Mouse (Mus musculus): ENCODE data around the gene Pafah1b3. TPM values are rescaled to one million over a fixed set of nuclear protein-coding genes. Genes with fewer than 3 reads are reported as not detected.
A peak's percentile ranks its signal among the peaks of the same experiment; 100 is the strongest.

Pafah1b3 gene
- polyA plus RNA-seq, 1 experiment from 2014 or later, result 679 TPM

GRCm38 (mm10) chr7:25301063-25301462, 3.3 kb upstream of the Pafah1b3 start, which contains the start of gene Prr19:
Prr19 (plus strand) TSS chr7:25301411.
- no peak within 1 kb of the TSS for H3K4me3 ChIP-seq
- WGBS, result 51% methylated on average over 19 of the region's 19 CpGs
- H3K4me2 ChIP-seq, result peak within 1 kb of the TSS; percentile 20
- no peaks in the 10 kb centered on the region for H3K9me3 ChIP-seq
- H3K27me3 ChIP-seq (replicated peaks), result no peaks in the 10 kb centered on the region
- H3K4me1 ChIP-seq, result peaks cover 20% of the 10 kb centered on the region
- no peak within 1 kb of the TSS for H3K9ac ChIP-seq
- ATAC-seq (replicated peaks), result peak; percentile 40
- H3K36me3 ChIP-seq (replicated peaks), result no peaks in the 10 kb centered on the region
- H3K27ac ChIP-seq, result no peak within 1 kb of the TSS

- Histone ChIP-seq H3K9me3 (no peaks in the 10 kb centered on the region), H3K4me1 (peaks cover 33% of the 10 kb centered on the region), H3K27ac (peak overlapping the region; percentile 97), H3K36me3 (replicated peaks) (peaks cover 26% of the 10 kb centered on the region), H3K4me2 (peak overlapping the region; percentile 61), H3K9ac (peak overlapping the region; percentile 74), H3K27me3 (replicated peaks) (no peaks in the 10 kb centered on the region), H3K4me3 (peak overlapping the region; percentile 88)
- ATAC-seq (replicated peaks), result peak; percentile 44
- WGBS, result 1% methylated on average over 21 of the region's 21 CpGs
Measured at GRCm38 (mm10) chr7:25296945-25297453, 787 bp downstream of the Pafah1b3 start.

GRCm38 (mm10) chr7:25294960-25295722, 2.6 kb downstream of the Pafah1b3 start:
- peak overlapping the region; percentile 61; the same call in 1 of the 2 replicates for H3K4me2 ChIP-seq
- H3K36me3 ChIP-seq (replicated peaks), result peaks cover 40% of the 10 kb centered on the region
- no peak overlapping the region for H3K4me3 ChIP-seq
- no peak overlapping the region for H3K27ac ChIP-seq
- no peaks in the 10 kb centered on the region for H3K9me3 ChIP-seq
- H3K9ac ChIP-seq, result no peak overlapping the region
- H3K4me1 ChIP-seq, result peaks cover 35% of the 10 kb centered on the region
- WGBS, result 90% methylated on average over 12 of the region's 12 CpGs
- ATAC-seq (replicated peaks), result no peak
- H3K27me3 ChIP-seq (replicated peaks), result no peaks in the 10 kb centered on the region

GRCm38 (mm10) chr7:25294495-25294894, 3.3 kb downstream of the Pafah1b3 start:
- Histone ChIP-seq H3K27ac (0 out of 2 replicates have a peak overlapping the region, but pooled peaks have one; percentile 9), H3K9ac (no peak overlapping the region), H3K4me1 (peaks cover 35% of the 10 kb centered on the region), H3K27me3 (replicated peaks) (no peaks in the 10 kb centered on the region), H3K4me3 (no peak overlapping the region), H3K4me2 (no peak overlapping the region), H3K36me3 (replicated peaks) (peaks cover 46% of the 10 kb centered on the region), H3K9me3 (no peaks in the 10 kb centered on the region)
- 94% methylated on average over 4 of the region's 4 CpGs for WGBS
- ATAC-seq (replicated peaks), result no peak

GRCm38 (mm10) chr7:25293191-25293739, 4.5 kb downstream of the Pafah1b3 start:
- Histone ChIP-seq H3K4me2 (no peak overlapping the region), H3K9me3 (no peaks in the 10 kb centered on the region), H3K9ac (no peak overlapping the region), H3K27me3 (replicated peaks) (no peaks in the 10 kb centered on the region), H3K4me3 (no peak overlapping the region), H3K4me1 (peaks cover 33% of the 10 kb centered on the region), H3K27ac (peak overlapping the region; percentile 31), H3K36me3 (replicated peaks) (peaks cover 58% of the 10 kb centered on the region)
- ATAC-seq (replicated peaks), result no peak
- WGBS, result 82% methylated on average over 10 of the region's 10 CpGs

- 0 out of 2 replicates have a peak overlapping the region, but pooled peaks have one; percentile 13 for H3K27ac ChIP-seq
- H3K9me3 ChIP-seq, result no peaks in the 10 kb centered on the region
- peaks cover 30% of the 10 kb centered on the region for H3K4me1 ChIP-seq
- H3K27me3 ChIP-seq (replicated peaks), result no peaks in the 10 kb centered on the region
- H3K36me3 ChIP-seq (replicated peaks), result peaks cover 69% of the 10 kb centered on the region
- H3K9ac ChIP-seq, result no peak overlapping the region
- WGBS, result 65% methylated on average over 7 of the region's 7 CpGs
- no peak overlapping the region for H3K4me2 ChIP-seq
- ATAC-seq (replicated peaks), result no peak
- H3K4me3 ChIP-seq, result no peak overlapping the region
Measured at GRCm38 (mm10) chr7:25292107-25292506, 5.7 kb downstream of the Pafah1b3 start.

GRCm38 (mm10) chr7:25290911-25291310, 6.9 kb downstream of the Pafah1b3 start:
- no peaks in the 10 kb centered on the region for H3K27me3 ChIP-seq (replicated peaks)
- no peaks in the 10 kb centered on the region for H3K9me3 ChIP-seq
- peaks cover 81% of the 10 kb centered on the region for H3K36me3 ChIP-seq (replicated peaks)
- H3K27ac ChIP-seq, result no peak overlapping the region
- no peak overlapping the region for H3K4me2 ChIP-seq
- peaks cover 20% of the 10 kb centered on the region for H3K4me1 ChIP-seq
- no peak overlapping the region for H3K9ac ChIP-seq
- 0 out of 2 replicates have a peak, but pooled peaks have one; percentile 13 for ATAC-seq (replicated peaks)
- 91% methylated on average over 2 of the region's 2 CpGs for WGBS
- no peak overlapping the region for H3K4me3 ChIP-seq

GRCm38 (mm10) chr7:25290463-25290862, 7.3 kb downstream of the Pafah1b3 start:
- H3K27me3 ChIP-seq (replicated peaks), result no peaks in the 10 kb centered on the region
- WGBS, result 95% methylated on average over 1 of the region's 1 CpGs
- H3K4me3 ChIP-seq, result no peak overlapping the region
- H3K4me1 ChIP-seq, result peaks cover 15% of the 10 kb centered on the region
- H3K9me3 ChIP-seq, result no peaks in the 10 kb centered on the region
- no peak for ATAC-seq (replicated peaks)
- no peak overlapping the region for H3K27ac ChIP-seq
- H3K4me2 ChIP-seq, result no peak overlapping the region
- peaks cover 85% of the 10 kb centered on the region for H3K36me3 ChIP-seq (replicated peaks)
- H3K9ac ChIP-seq, result no peak overlapping the region

GRCm38 (mm10) chr7:25289925-25290324, 7.9 kb downstream of the Pafah1b3 start:
- peaks cover 15% of the 10 kb centered on the region for H3K4me1 ChIP-seq
- no peaks in the 10 kb centered on the region for H3K27me3 ChIP-seq (replicated peaks)
- no peak overlapping the region for H3K4me2 ChIP-seq
- H3K9ac ChIP-seq, result no peak overlapping the region
- peaks cover 86% of the 10 kb centered on the region for H3K36me3 ChIP-seq (replicated peaks)
- 92% methylated on average over 3 of the region's 3 CpGs for WGBS
- H3K9me3 ChIP-seq, result no peaks in the 10 kb centered on the region
- no peak for ATAC-seq (replicated peaks)
- H3K27ac ChIP-seq, result no peak overlapping the region
- H3K4me3 ChIP-seq, result no peak overlapping the region

- H3K4me3 ChIP-seq, result no peak overlapping the region
- H3K4me2 ChIP-seq, result no peak overlapping the region
- WGBS, result 88% methylated on average over 3 of the region's 3 CpGs
- H3K4me1 ChIP-seq, result peaks cover 23% of the 10 kb centered on the region
- ATAC-seq (replicated peaks), result no peak
- H3K9me3 ChIP-seq, result no peaks in the 10 kb centered on the region
- no peaks in the 10 kb centered on the region for H3K27me3 ChIP-seq (replicated peaks)
- no peak overlapping the region for H3K27ac ChIP-seq
- no peak overlapping the region for H3K9ac ChIP-seq
- H3K36me3 ChIP-seq (replicated peaks), result peaks cover 80% of the 10 kb centered on the region
Measured at GRCm38 (mm10) chr7:25288721-25289120, 9.1 kb downstream of the Pafah1b3 start.

GRCm38 (mm10) chr7:25288011-25288410, 9.8 kb downstream of the Pafah1b3 start:
- 94% methylated on average over 12 of the region's 12 CpGs for WGBS

GRCm38 (mm10) chr7:25286989-25287388, 10.8 kb downstream of the Pafah1b3 start:
- 83% methylated on average over 8 of the region's 8 CpGs for WGBS
- H3K4me1 ChIP-seq, result peaks cover 26% of the 10 kb centered on the region
- H3K9ac ChIP-seq, result no peak overlapping the region
- H3K9me3 ChIP-seq, result no peaks in the 10 kb centered on the region
- no peak for ATAC-seq (replicated peaks)
- no peak overlapping the region for H3K4me3 ChIP-seq
- H3K27ac ChIP-seq, result no peak overlapping the region
- H3K36me3 ChIP-seq (replicated peaks), result peaks cover 66% of the 10 kb centered on the region
- H3K4me2 ChIP-seq, result no peak overlapping the region
- H3K27me3 ChIP-seq (replicated peaks), result no peaks in the 10 kb centered on the region

More at GRCm38 (mm10) chr7:25288011-25288410, 9.8 kb downstream of the Pafah1b3 start:
- Histone ChIP-seq H3K9me3 (no peaks in the 10 kb centered on the region), H3K36me3 (replicated peaks) (peaks cover 72% of the 10 kb centered on the region), H3K4me2 (no peak overlapping the region), H3K4me1 (peaks cover 30% of the 10 kb centered on the region), H3K9ac (no peak overlapping the region), H3K27me3 (replicated peaks) (no peaks in the 10 kb centered on the region), H3K27ac (no peak overlapping the region), H3K4me3 (no peak overlapping the region)
- ATAC-seq (replicated peaks), result no peak

Measured in midbrain, embryonic 15.5 days (tissue).